Mouse (Mus musculus) urinary bladder, postnatal 0 days (tissue): ENCODE results near the gene Fev. TPM values are rescaled to one million over a fixed set of nuclear protein-coding genes. Genes with fewer than 3 reads are reported as not detected.

ENCODE experiments used
- microRNA counts: library from miRNA; unstranded; fragments of <30 nt; microRNA quantifications from one replicate; lab custom pipeline; 2016
- microRNA-seq: library from miRNA; unstranded; fragments of <30 nt; microRNA quantifications from one replicate; pipeline ENCODE4, GENCODE M21; 2016
- polyA plus RNA-seq: library from polyadenylated mRNA; unstranded; fragments of >200 nt; fragmentation: Nextera tagmentation; extraction: Ambion mirVana; gene quantifications from 2 replicates; pipeline ENCODE4 v1.2.1, GENCODE M21; 2015

The Fev gene
- polyA plus RNA-seq: not detected in 2 replicates

DNA sequence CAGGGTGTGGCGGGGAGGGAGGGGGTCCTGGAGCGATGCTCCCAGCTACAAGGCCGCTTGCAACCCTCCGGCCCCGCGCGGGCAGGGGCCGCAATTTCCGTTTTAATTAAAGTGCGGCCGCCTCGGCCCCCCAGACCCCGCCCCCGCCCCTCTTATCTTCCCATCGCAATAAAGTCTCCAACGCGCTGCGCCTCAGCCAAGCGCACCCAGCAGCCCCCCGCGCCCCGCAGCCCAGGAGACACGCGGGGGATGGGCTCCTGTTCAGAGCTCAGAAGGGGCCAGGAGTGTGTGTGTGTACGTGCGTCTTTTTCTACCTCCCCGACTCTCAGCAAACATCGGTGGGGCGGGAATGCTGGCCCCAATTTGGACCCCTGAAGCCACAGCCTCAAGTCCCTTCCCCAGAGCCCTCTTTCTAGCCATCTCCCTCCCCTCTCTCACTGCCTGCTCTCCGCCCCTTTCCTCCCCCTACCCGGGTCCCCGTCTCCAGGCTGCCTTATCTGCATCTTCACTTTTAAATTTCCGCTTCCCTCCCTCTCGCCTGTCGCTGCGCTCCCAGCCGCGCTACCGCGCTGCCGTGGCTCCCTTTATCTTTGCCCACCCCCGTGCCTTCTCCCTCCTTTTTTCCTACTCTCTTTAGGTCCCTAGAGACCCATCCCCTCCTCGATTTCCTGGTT, at the start of gene Fev:
TSS of gene Fev (minus strand) at position 51 of the 674 bp plus-strand sequence.

GRCm38 (mm10) chr1:74893134-74893855, 8.1 kb upstream of the Fev start, which contains the start of gene Cryba2:
Cryba2 (minus strand) TSS chr1:74893143.

GRCm38 (mm10) chr1:74854306-74855056, 30.7 kb downstream of the Fev start, which contains the start of gene Cdk5r2:
Cdk5r2 (plus strand) TSS chr1:74854934.

MicroRNAs encoded within 50 kb of the gene (microRNA counts, 519-probe panel; counts per million panel counts)
- microRNA mmu-miR-375 (lab: Ali Mortazavi, UCI): not detected

Small RNAs within 50 kb of the gene (microRNA-seq; reads per million reads assigned to microRNA genes)
- 56.3 reads per million, percentile 41 among the genes with 10 or more reads in this experiment for gene Mir375

Other genes starting within 250 kb of the Fev start
- gene Ttll4, start 223.7 kb downstream of the Fev start, polyA plus RNA-seq: 3.6 and 3.7 TPM in 2 replicates
- 8.5 and 10.7 TPM in 2 replicates for gene Cyp27a1, start 171.8 kb downstream of the Fev start, polyA plus RNA-seq
- 0.41 and 0.58 TPM in 2 replicates for gene Prkag3, start 136.2 kb downstream of the Fev start, polyA plus RNA-seq
- 8.4 and 8.6 TPM in 2 replicates for gene Wnt6, start 113.5 kb downstream of the Fev start, polyA plus RNA-seq
- gene Wnt10a, start 93.9 kb downstream of the Fev start, polyA plus RNA-seq: 7.4 and 9.2 TPM in 2 replicates
- not detected in 2 replicates for gene Cdk5r2, start 30.5 kb downstream of the Fev start, polyA plus RNA-seq
- not detected in 2 replicates for gene Cryba2, start 7.7 kb upstream of the Fev start, polyA plus RNA-seq
- not detected in 2 replicates for gene Cfap65, start 50.2 kb upstream of the Fev start, polyA plus RNA-seq
- gene Ihh, start 66.3 kb upstream of the Fev start, polyA plus RNA-seq: 0.08 TPM in 1 of 2 replicates, not detected in the other
- gene Nhej1, start 239.8 kb upstream of the Fev start, polyA plus RNA-seq: 6.5 and 6.7 TPM in 2 replicates
- gene Slc23a3, start 248.5 kb upstream of the Fev start, polyA plus RNA-seq: 0.98 TPM in 2 replicates